Mouse (Mus musculus): Measurements from ENCODE around the gene Ap4s1.

The Ap4s1 gene

GRCm38 (mm10) chr12:51701723-51702122 lies 10.9 kb downstream of the Ap4s1 start:
- intact Hi-C loops (cut with DNase I): no loop called here

- intact Hi-C loops (cut with DNase I): no loop called here
These were observed 13.0 kb downstream of the Ap4s1 start for GRCm38 (mm10) chr12:51703859-51704258.

GRCm38 (mm10) chr12:51704572-51704971 lies 13.7 kb downstream of the Ap4s1 start:
- intact Hi-C loops (cut with DNase I): no loop called here

GRCm38 (mm10) chr12:51705778-51706177 lies 14.9 kb downstream of the Ap4s1 start:
- intact Hi-C loops (cut with DNase I): no loop called here

- intact Hi-C loops (cut with DNase I): no loop called here
These were observed 15.9 kb downstream of the Ap4s1 start for GRCm38 (mm10) chr12:51706673-51707235.

GRCm38 (mm10) chr12:51708941-51709686 lies 18.3 kb downstream of the Ap4s1 start:
- intact Hi-C loops (cut with DNase I): no loop called here

- intact Hi-C loops (cut with DNase I): no loop called here
These were observed 18.9 kb downstream of the Ap4s1 start for GRCm38 (mm10) chr12:51709741-51710140.

GRCm38 (mm10) chr12:51710154-51710553 lies 19.3 kb downstream of the Ap4s1 start:
- intact Hi-C loops (cut with DNase I): no loop called here

- intact Hi-C loops (cut with DNase I): no loop called here
These were observed 21.9 kb downstream of the Ap4s1 start for GRCm38 (mm10) chr12:51712685-51713084.

GRCm38 (mm10) chr12:51718617-51719016 lies 27.8 kb downstream of the Ap4s1 start:
- intact Hi-C loops (cut with DNase I): no loop called here

GRCm38 (mm10) chr12:51721836-51722235 lies 31.0 kb downstream of the Ap4s1 start:
- intact Hi-C loops (cut with DNase I): no loop called here

- intact Hi-C loops (cut with DNase I): no loop called here
These were observed 38.2 kb downstream of the Ap4s1 start for GRCm38 (mm10) chr12:51729058-51729457.

GRCm38 (mm10) chr12:51729827-51730226 lies 39.0 kb downstream of the Ap4s1 start:
- intact Hi-C loops (cut with DNase I): loop anchor here (5.0 kb wide), 1 partner anchor 38 kb away; the partner anchor contains the start of genes Ap4s1 and Strn3

- intact Hi-C loops (cut with DNase I): loop anchor here (5.0 kb wide), 1 partner anchor 42 kb away; the partner anchor contains the start of genes Ap4s1 and Strn3
These were observed 43.9 kb downstream of the Ap4s1 start for GRCm38 (mm10) chr12:51734605-51735211.

GRCm38 (mm10) chr12:51735840-51736271 lies 45.0 kb downstream of the Ap4s1 start:
- intact Hi-C loops (cut with DNase I): no loop called here

- intact Hi-C loops (cut with DNase I): no loop called here
These were observed 45.5 kb downstream of the Ap4s1 start for GRCm38 (mm10) chr12:51736381-51736780.

GRCm38 (mm10) chr12:51736807-51737206 lies 46.0 kb downstream of the Ap4s1 start:
- intact Hi-C loops (cut with DNase I): no loop called here

- intact Hi-C loops (cut with DNase I): loop anchor here (5.0 kb wide), 1 partner anchor 74 kb away; no protein-coding TSS in a partner anchor
These were observed 50.9 kb downstream of the Ap4s1 start for GRCm38 (mm10) chr12:51741690-51742089.

- intact Hi-C loops (cut with DNase I): loop anchor here (5.0 kb wide), 1 partner anchor 78 kb away; no protein-coding TSS in a partner anchor
These were observed 54.1 kb downstream of the Ap4s1 start for GRCm38 (mm10) chr12:51744957-51745356.

GRCm38 (mm10) chr12:51747348-51747747 lies 56.5 kb downstream of the Ap4s1 start:
- intact Hi-C loops (cut with DNase I): no loop called here

- intact Hi-C loops (cut with DNase I): no loop called here
These were observed 65.2 kb downstream of the Ap4s1 start for GRCm38 (mm10) chr12:51755938-51756598.

- intact Hi-C loops (cut with DNase I): no loop called here
These were observed 65.7 kb downstream of the Ap4s1 start for GRCm38 (mm10) chr12:51756599-51756961.
